Mouse (Mus musculus) ES-E14 (cell line): ENCODE data around the gene Zc3h7a. TPM values are rescaled to one million over a fixed set of nuclear protein-coding genes. Genes with fewer than 3 reads are reported as not detected.

Experiments used
- DNase-seq: peaks from one replicate; pipeline ENCODE4 v3.0.0-alpha.2; 2013; ENCODE audit warnings: low read depth, low spot score
- H3K27ac ChIP-seq: 2 replicates; pipeline ENCODE4 v1.5.1; 2012; ENCODE audit warnings: low read depth, mild to moderate bottlenecking, low read length, moderate library complexity, mixed read lengths; ENCODE audit not compliant: poor library complexity, insufficient read depth, severe bottlenecking
- H3K36me3 ChIP-seq: 2 replicates; pipeline ENCODE4 v1.6.1; 2012; ENCODE audit warnings: mild to moderate bottlenecking, low read length, moderate library complexity, mixed read lengths; ENCODE audit not compliant: control insufficient read depth, poor library complexity, insufficient read depth, severe bottlenecking
- H3K4me1 ChIP-seq, 2 experiments: fragments of 150-350 bp in 1 of 2; sonication (generic) in 1 of 2; 2 replicates each; pipeline ENCODE4 v1.6.1; 2012; ENCODE audit warnings: low read length in 2 of 2, mild to moderate bottlenecking in 1 of 2, mixed read lengths in 1 of 2; ENCODE audit not compliant: control insufficient read depth in 2 of 2, insufficient read depth in 2 of 2, poor library complexity in 1 of 2
- H3K4me3 ChIP-seq, 2 experiments: fragments of 150-350 bp in 1 of 2; sonication (generic) in 1 of 2; 2 replicates each; pipeline ENCODE4 v1.5.1; 2012; ENCODE audit warnings: low read length in 2 of 2, low read depth in 1 of 2, mild to moderate bottlenecking in 1 of 2, mixed read lengths in 1 of 2; ENCODE audit not compliant: insufficient read depth in 1 of 2, poor library complexity in 1 of 2, severe bottlenecking in 1 of 2
- H3K9ac ChIP-seq: 2 replicates; pipeline ENCODE4 v1.6.1; 2012; ENCODE audit warnings: low read depth, mild to moderate bottlenecking, low read length, mixed read lengths; ENCODE audit not compliant: poor library complexity, insufficient read depth, severe bottlenecking
- H3K9me3 ChIP-seq: fragments of 150-350 bp; sonication (generic); 2 replicates; pipeline ENCODE4 v1.6.1; 2012; ENCODE audit warnings: low read depth, mild to moderate bottlenecking, low read length; ENCODE audit not compliant: control insufficient read depth, insufficient read depth
- CHD2 ChIP-seq: IDR thresholded peaks from 2 replicates; pipeline ENCODE4 v1.6.1; 2014; ENCODE audit warnings: mild to moderate bottlenecking, low read depth, low read length, inconsistent platforms
- HCFC1 ChIP-seq: IDR thresholded peaks from 2 replicates; pipeline ENCODE4 v1.6.1; 2012; ENCODE audit warnings: low read length, inconsistent platforms, borderline replicate concordance; ENCODE audit not compliant: insufficient read depth
- MAFK ChIP-seq: IDR thresholded peaks from 2 replicates; pipeline ENCODE4 v1.6.1; 2014; ENCODE audit warnings: mild to moderate bottlenecking, low read depth, low read length, inconsistent platforms; ENCODE audit not compliant: insufficient read depth
- ZC3H11A ChIP-seq: IDR thresholded peaks from 2 replicates; pipeline ENCODE4 v1.6.1; 2012; ENCODE audit warnings: low read depth, mild to moderate bottlenecking, inconsistent platforms, low read length, borderline replicate concordance
- ZNF384 ChIP-seq: IDR thresholded peaks from 2 replicates; pipeline ENCODE4 v1.6.1; 2012; ENCODE audit warnings: low read depth, low read length, inconsistent platforms
- in situ Hi-C, 2 experiments: fragments of 600-800 bp; cut with MboI; formaldehyde crosslinking; loops; one replicate each; pipeline ENCODE4 v1.15.1; 2025; ENCODE audit warnings: low sequenced_read_pairs in 2 of 2, inconsistent platforms in 1 of 2; ENCODE audit not compliant: unreplicated experiment in 2 of 2
- total RNA-seq: library from RNA; depleted of rRNA; stranded (reverse); fragments of 300-350 nt; gene quantifications from 2 replicates; pipeline ENCODE4 v1.2.3, GENCODE M21; 2012

The Zc3h7a gene
- total RNA-seq, 1 experiment = 57.3 TPM

- in situ Hi-C loops = no loop called here
- H3K4me1 ChIP-seq = no peaks in the 10 kb centered on the region
- no peak overlapping the region for H3K27ac ChIP-seq
- TF ChIP-seq ZC3H11A (0 out of 2 replicates have a peak, but pooled peaks have one; percentile 38), CHD2 (no peak), ZNF384 (no peak), HCFC1 (no peak), MAFK (no peak)
- no peak overlapping the region for H3K4me3 ChIP-seq
- H3K9me3 ChIP-seq = no peaks in the 10 kb centered on the region
- H3K36me3 ChIP-seq = no peaks in the 10 kb centered on the region
- DNase-seq = peak; percentile 11
- H3K9ac ChIP-seq = no peak overlapping the region
Measured at GRCm38 (mm10) chr16:11109198-11109740, 66.9 kb downstream of the Zc3h7a start.

GRCm38 (mm10) chr16:11104905-11105304 is 71.3 kb downstream of the Zc3h7a start:
- no peak for DNase-seq
- Histone ChIP-seq H3K27ac (no peak overlapping the region), H3K9me3 (no peaks in the 10 kb centered on the region), H3K9ac (no peak overlapping the region), H3K4me1 (no peaks in the 10 kb centered on the region), H3K36me3 (no peaks in the 10 kb centered on the region), H3K4me3 (no peak overlapping the region)
- in situ Hi-C loops = no loop called here
- TF ChIP-seq HCFC1 (no peak), ZNF384 (no peak)

GRCm38 (mm10) chr16:11097301-11097700 is 78.9 kb downstream of the Zc3h7a start:
- no peaks in the 10 kb centered on the region for H3K4me1 ChIP-seq
- no peaks in the 10 kb centered on the region for H3K9me3 ChIP-seq
- no peak overlapping the region for H3K4me3 ChIP-seq
- H3K27ac ChIP-seq = no peak overlapping the region
- in situ Hi-C loops = no loop called here
- DNase-seq = no peak
- H3K9ac ChIP-seq = no peak overlapping the region
- TF ChIP-seq HCFC1 (no peak), CHD2 (no peak), ZNF384 (no peak), MAFK (no peak), ZC3H11A (no peak)
- H3K36me3 ChIP-seq = no peaks in the 10 kb centered on the region

GRCm38 (mm10) chr16:11093717-11094386 is 82.3 kb downstream of the Zc3h7a start:
- Histone ChIP-seq H3K9me3 (no peaks in the 10 kb centered on the region), H3K4me1 (no peaks in the 10 kb centered on the region), H3K4me3 (no peak overlapping the region), H3K9ac (no peak overlapping the region), H3K36me3 (peaks cover 15% of the 10 kb centered on the region), H3K27ac (no peak overlapping the region)
- DNase-seq = no peak
- in situ Hi-C loops = no loop called here
- TF ChIP-seq ZC3H11A = no peak
- TF ChIP-seq MAFK = no peak

GRCm38 (mm10) chr16:11092523-11092922 is 83.7 kb downstream of the Zc3h7a start:
- no peaks in the 10 kb centered on the region for H3K4me1 ChIP-seq
- TF ChIP-seq HCFC1 = no peak
- no peak overlapping the region for H3K4me3 ChIP-seq
- H3K9ac ChIP-seq = no peak overlapping the region
- H3K36me3 ChIP-seq = peaks cover 18% of the 10 kb centered on the region
- no peak for DNase-seq
- H3K27ac ChIP-seq = no peak overlapping the region
- H3K9me3 ChIP-seq = no peaks in the 10 kb centered on the region
- in situ Hi-C loops = no loop called here
